Mouse (Mus musculus) monocyte, adult 2 months (primary cell): ENCODE data around the gene Amhr2.

ENCODE experiments used
- DNase-seq, 2 experiments: peaks; one replicate each; pipeline ENCODE4 v3.0.0; 2022; ENCODE audit warnings: low spot score in 2 of 2, low read depth in 1 of 2

The Amhr2 gene

GRCm38 (mm10) chr15:102423602-102424240 is 21.4 kb upstream of the Amhr2 start:
- DNase-seq: no peak

- no peak for DNase-seq
Measured at GRCm38 (mm10) chr15:102424657-102425056, 20.5 kb upstream of the Amhr2 start.

DNA sequence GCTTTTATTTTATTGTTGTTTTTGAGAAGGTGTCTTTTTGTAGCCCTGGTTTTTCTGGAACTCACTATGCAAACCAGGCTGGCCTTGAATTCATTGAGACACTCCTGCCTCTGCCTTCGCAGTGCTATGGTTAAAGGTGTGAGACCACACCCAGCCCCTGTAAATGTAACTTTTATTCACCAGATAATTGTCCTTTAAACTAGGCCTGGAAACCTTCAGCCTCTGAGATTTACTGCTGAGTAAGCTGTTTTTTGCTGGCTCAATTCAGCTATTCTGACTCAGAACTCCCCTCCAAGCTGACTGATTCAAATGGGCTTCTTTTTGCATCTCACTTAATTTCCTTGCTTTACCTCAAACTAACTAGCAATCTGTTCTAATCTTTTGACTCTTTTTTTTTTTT is 18.2 kb upstream of the Amhr2 start:
- no peak for DNase-seq

DNA sequence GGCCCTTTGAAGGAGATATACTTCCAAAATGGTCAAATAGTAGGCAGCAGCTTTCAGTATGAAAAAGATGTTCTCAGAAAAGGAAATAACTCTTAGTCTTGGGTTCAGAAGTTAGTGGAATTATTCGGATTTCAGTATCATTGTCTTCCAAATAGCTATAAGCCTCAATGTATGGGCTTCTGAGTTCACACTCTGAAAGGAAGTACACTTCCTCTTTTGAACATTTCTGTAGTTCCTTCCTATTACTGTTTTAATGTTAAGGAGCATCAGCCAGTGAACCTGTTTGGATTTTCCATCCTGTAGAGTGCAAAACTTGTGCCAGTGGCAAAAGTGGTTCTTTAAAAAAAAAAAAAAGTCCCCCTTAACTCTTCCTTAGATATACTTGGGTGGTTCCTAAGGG is 13.1 kb upstream of the Amhr2 start:
- DNase-seq: no peak

GRCm38 (mm10) chr15:102433173-102433572 is 12.0 kb upstream of the Amhr2 start:
- DNase-seq: no peak

DNA sequence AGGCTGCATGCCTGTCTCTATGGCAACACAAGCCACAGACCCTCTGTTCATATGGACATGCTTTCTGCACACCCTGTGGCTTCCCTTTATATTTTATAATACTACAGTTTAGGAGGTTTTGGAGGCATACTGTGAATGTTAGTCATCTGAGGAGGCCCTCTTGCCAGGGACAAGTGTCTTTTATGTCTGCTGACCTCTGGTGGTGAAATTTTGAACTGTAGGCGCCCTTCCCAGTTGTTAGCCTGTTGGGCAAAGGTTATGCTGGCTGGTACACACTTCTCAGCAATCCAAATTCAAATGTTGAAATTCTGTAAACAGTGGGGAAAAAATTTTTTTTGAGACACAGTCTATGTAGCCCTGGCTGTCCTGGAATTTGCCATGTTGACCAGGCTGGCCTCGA is 2.7 kb upstream of the Amhr2 start:
- peak; percentile 31 to 67 for DNase-seq

GRCm38 (mm10) chr15:102446448-102446847 is 1.3 kb downstream of the Amhr2 start:
- no peak for DNase-seq

GRCm38 (mm10) chr15:102449366-102449765 is 4.2 kb downstream of the Amhr2 start:
- no peak for DNase-seq

DNA sequence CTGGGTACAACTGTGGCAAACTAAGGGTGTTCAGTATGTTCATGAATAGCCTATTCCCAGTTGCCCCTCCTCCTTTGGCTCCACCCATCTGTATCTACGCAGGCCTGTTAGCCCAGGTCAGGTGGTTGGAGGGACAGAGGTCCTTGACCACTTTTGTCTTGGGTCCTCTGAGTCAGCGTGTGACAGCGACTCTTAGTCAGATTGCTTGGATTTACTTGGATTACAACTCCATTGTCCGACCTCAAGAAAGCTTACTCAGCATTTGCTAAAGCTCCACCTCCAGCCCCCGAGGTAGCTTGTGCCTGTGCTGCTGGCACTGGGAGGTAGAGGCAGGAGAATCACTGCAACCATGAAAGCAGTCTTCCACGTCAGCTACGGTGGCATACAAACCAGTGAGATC is 5.8 kb downstream of the Amhr2 start:
- no peak for DNase-seq

- no peak for DNase-seq
Measured at GRCm38 (mm10) chr15:102451666-102452430, 6.7 kb downstream of the Amhr2 start.

DNA sequence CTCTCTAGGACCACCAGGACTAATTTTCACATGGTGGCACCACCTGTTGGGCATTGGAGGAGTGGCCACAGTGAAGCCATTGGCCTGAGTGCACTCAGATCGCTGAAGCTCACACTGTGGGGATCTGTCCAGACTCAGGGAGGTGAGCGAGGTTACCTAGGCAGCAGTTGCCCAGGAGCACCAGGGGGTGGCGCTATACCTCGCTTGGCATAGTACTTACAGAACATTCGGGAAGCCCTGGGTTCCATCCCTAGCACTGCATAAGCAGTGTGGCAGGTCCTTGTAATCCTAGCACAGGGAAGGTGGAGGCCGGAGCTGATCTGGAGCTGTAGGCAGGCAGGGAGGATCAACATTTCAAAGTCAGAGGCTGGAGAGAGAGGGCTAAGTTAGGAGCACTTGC is 10.8 kb downstream of the Amhr2 start:
- DNase-seq: no peak

DNA sequence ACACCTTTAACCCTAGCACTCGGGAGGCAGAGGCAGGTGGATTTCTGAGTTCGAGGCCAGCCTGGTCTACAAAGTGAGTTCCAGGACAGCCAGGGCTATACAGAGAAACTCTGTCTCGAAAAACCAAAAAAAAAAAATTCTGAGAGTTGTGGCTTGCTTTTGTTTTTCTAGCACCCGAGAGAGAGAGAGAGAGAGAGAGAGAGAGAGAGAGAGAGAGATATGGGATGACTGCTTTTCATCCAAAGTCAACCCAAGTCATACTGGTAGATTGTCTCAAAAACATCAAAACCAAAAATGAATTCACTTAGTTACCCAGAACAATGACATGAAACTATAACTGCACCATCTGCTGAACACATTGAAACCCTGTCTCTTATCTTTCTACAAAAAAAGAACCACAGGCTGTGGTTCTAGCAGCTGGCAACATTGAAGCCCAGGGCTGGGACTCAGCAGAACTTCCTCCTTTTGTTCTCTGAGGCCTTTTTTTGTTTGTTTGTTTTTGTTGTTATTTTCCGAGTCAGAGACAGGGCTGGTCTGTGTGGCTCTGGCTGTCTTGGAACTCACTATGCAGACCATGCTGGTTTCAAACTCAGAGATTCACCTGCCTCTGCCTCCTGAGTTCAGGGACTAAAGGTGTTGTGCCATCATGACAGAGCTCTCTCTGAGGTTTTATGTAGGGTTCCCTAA is 13.0 kb downstream of the Amhr2 start:
- DNase-seq: no peak

DNA sequence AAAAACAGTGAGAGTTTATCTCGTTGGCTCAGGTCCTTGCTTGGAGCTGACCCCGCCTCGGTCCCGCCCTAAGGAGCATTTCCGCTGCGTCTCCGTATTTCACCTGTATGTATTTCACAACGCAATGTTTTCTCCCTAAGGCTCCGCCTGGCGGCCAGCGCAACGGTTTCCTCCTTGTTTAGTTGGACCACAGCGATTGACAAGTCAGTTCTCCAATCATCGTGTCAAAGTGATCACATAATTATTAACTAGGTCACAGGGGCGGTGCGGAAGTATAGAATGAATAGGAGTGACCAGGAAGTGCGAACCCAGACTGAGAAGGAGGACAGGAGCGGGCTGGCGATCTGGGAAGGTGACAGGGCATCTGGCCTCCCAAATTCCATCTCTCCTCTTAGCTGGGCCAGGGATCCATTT is 13.7 kb downstream of the Amhr2 start, which contains the start of gene Prr13:
Prr13 (plus strand) TSS at position 125 of the 414 bp plus-strand sequence.
- peak; percentile 78 to 80 for DNase-seq

DNA sequence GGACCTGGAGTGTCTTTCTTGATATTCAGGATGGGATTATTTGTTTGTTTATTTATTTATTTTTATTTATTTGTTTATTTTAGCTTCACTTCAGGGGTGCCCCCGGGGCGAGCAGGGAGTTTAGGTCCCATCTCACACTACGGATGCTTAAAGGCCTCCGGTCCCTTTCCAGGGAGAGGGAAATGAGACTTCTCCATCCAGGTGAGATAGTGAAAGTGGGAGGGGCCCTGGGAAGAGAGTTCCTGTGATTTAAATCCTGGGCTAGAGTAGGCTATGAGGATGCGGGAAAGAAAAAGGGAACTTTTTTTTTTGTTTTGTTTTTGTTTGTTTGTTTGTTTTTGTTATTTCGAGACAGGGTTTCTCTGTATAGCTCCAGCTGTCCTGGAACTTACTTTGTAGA is 14.2 kb downstream of the Amhr2 start:
- no peak for DNase-seq

DNA sequence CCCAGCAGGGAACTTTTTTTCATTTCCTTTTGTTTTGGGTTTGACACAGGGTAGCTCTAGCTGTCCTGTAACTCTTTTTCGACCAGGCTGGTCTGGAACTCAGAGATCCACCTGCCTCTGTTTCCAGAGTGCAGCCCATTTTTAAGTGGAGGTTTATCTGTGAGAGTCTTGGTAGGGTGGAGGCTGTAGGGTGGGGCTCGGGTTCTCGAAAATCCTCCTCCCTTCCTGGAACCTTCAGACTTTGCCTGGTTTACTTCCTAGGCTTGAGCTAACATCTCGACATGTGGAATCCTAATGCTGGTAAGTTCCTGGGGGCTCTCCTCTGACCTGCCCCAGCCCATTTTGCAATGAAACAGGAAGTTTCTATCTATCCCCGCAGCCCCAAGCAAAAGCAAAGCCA is 14.7 kb downstream of the Amhr2 start:
- no peak for DNase-seq

DNA sequence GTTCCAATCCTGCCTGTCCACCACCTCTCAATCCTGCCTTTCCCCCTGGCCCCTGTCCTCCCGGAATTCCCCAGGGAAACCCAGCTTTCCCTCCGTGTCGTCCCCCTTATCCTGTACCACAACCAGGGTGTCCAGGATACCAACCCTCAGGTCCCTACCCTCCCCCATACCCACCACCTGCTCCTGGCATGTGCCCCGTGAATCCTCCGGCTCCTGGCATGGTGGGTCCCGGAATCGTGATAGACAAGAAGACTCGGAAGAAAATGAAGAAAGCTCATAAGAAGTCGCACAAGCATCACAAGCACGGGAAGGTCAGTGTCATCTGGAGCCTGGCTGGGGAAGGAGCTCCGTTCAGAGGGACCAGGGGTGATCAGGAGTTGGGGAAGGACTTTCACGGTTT is 15.2 kb downstream of the Amhr2 start:
- DNase-seq: no peak

GRCm38 (mm10) chr15:102460971-102461370 is 15.8 kb downstream of the Amhr2 start:
- DNase-seq: no peak

GRCm38 (mm10) chr15:102461430-102462075 is 16.4 kb downstream of the Amhr2 start:
- DNase-seq: no peak

DNA sequence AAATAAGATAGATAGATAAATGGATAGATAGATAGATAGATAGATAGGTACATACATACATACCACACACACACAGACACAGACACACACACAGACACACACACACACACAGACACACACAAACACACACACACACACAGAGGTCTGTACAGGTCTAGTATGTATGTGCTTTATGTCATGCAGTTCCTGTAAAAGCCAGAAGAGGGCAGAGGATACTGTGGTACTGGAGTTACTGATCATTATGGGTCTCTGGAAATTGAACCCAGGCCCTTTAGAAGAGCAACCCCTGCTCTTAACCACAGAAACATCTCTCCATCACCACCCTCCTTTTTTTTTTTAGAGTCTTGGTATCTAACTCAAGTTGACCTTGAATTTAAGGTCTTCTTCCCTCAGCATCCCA is 18.5 kb downstream of the Amhr2 start:
- no peak for DNase-seq

- DNase-seq: no peak
Measured at GRCm38 (mm10) chr15:102468675-102469370, 23.7 kb downstream of the Amhr2 start.

- peak; percentile 92 to 93 for DNase-seq
Measured at GRCm38 (mm10) chr15:102470183-102470604, 25.0 kb downstream of the Amhr2 start, which contains the start of gene Pcbp2. TSS of gene Pcbp2 (plus strand) at chr15:102470539.
